Mouse (Mus musculus) lung, embryonic 14.5 days (tissue): Measurements from ENCODE around the gene Rgl1. TPM values are rescaled to one million over a fixed set of nuclear protein-coding genes. Genes with fewer than 3 reads are reported as not detected.

Source experiments
- ATAC-seq: fragments of 200-750 bp; cut with Nextera tagmentation; 2 replicates; pipeline ENCODE4 v1.8.0; 2017; ENCODE audit warnings: mild to moderate bottlenecking, moderate TSS enrichment, moderate library complexity; ENCODE audit not compliant: insufficient read depth
- DNase-seq: peaks from one replicate; pipeline ENCODE4 v3.0.0-alpha.2; 2015
- H3K27ac ChIP-seq: fragments of 300-500 bp; sonication (generic); 2 replicates; pipeline ENCODE4 v1.5.1; 2014; ENCODE audit warnings: low read depth, mild to moderate bottlenecking, moderate library complexity
- H3K27me3 ChIP-seq: fragments of 300-500 bp; sonication (generic); 2 replicates; pipeline ENCODE4 v1.6.1; 2014; ENCODE audit warnings: low read length, control low read depth; ENCODE audit not compliant: insufficient read depth
- H3K36me3 ChIP-seq: fragments of 300-500 bp; sonication (generic); 2 replicates; pipeline ENCODE4 v1.6.1; 2014; ENCODE audit warnings: control low read depth; ENCODE audit not compliant: insufficient read depth
- H3K4me1 ChIP-seq: fragments of 300-500 bp; sonication (generic); 2 replicates; pipeline ENCODE4 v1.6.1; 2014; ENCODE audit warnings: antibody characterized with exemption, control low read depth; ENCODE audit not compliant: insufficient read depth
- H3K4me2 ChIP-seq: fragments of 300-500 bp; sonication (generic); 2 replicates; pipeline ENCODE4 v1.6.1; 2014; ENCODE audit warnings: mild to moderate bottlenecking
- H3K4me3 ChIP-seq: fragments of 300-500 bp; sonication (generic); 2 replicates; pipeline ENCODE4 v1.5.1; 2014; ENCODE audit warnings: low read depth, low read length
- H3K9ac ChIP-seq: fragments of 300-500 bp; sonication (generic); 2 replicates; pipeline ENCODE4 v1.6.1; 2014
- H3K9me3 ChIP-seq: fragments of 300-500 bp; sonication (generic); 2 replicates; pipeline ENCODE4 v1.6.1; 2016; ENCODE audit warnings: low read depth, low read length, control low read depth
- CTCF ChIP-seq: IDR thresholded peaks from 2 replicates; pipeline ENCODE4 v1.5.1; 2016; ENCODE audit warnings: antibody characterized with exemption, low read depth
- WGBS: fragments of 180-500 bp; shearing (Covaris S2); extraction: QIAGEN DNeasy Blood & Tissue Kit; methylation state at CpG from one replicate; pipeline ENCODE4 v1.1.7; 2014; 5-methylcytosine and 5-hydroxymethylcytosine counted together
- polyA plus RNA-seq: library from polyadenylated mRNA; unstranded; fragments of >200 nt; fragmentation: Nextera tagmentation; extraction: Ambion mirVana; gene quantifications from 2 replicates; pipeline ENCODE4 v1.2.1, GENCODE M21; 2014

Gene Rgl1
- polyA plus RNA-seq, 1 experiment from 2014 or later = 46.7 TPM

DNA sequence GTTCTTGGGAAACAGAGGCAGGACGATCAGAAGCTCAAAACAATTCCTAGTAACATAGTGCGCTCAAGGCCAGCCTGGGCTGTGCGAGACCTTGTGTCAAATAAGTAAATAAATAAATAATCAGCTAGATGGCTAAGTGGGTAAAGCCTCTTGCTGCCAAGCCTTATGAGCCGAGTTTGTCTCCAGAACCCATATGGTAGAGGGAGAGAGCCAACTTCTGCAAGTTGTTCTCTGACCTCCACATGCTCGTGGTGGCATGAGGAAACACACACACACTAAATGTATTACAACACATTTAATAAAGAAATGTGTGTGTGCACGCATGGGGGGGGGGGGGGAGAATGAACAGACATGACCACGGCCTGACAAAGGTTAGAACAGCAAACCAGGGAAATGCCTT is 126.8 kb downstream of the Rgl1 start:
- no peak overlapping the region for H3K9ac ChIP-seq
- H3K27me3 ChIP-seq = no peaks in the 10 kb centered on the region
- 75% methylated on average over 7 of the region's 7 CpGs for WGBS
- no peaks in the 10 kb centered on the region for H3K9me3 ChIP-seq
- H3K27ac ChIP-seq = no peak overlapping the region
- H3K4me3 ChIP-seq = no peak overlapping the region
- H3K4me2 ChIP-seq = no peak overlapping the region
- no peaks in the 10 kb centered on the region for H3K36me3 ChIP-seq
- TF ChIP-seq CTCF = no peak
- no peak for DNase-seq
- 0 out of 2 replicates have a peak, but pooled peaks cover 4% of the 10 kb centered on the region for H3K4me1 ChIP-seq
- ATAC-seq = no peak

- TF ChIP-seq CTCF = no peak
Observed at GRCm38 (mm10) chr1:152634638-152635037, 131.5 kb downstream of the Rgl1 start.

GRCm38 (mm10) chr1:152629780-152630179 is 136.4 kb downstream of the Rgl1 start:
- H3K27ac ChIP-seq = no peak overlapping the region
- no peaks in the 10 kb centered on the region for H3K36me3 ChIP-seq
- no peak overlapping the region for H3K9ac ChIP-seq
- ATAC-seq (no peak), DNase-seq (no peak)
- 82% methylated on average over 3 of the region's 3 CpGs for WGBS
- no peak for TF ChIP-seq CTCF
- H3K4me1 ChIP-seq = no peaks in the 10 kb centered on the region
- no peaks in the 10 kb centered on the region for H3K9me3 ChIP-seq
- no peak overlapping the region for H3K4me2 ChIP-seq
- H3K4me3 ChIP-seq = no peak overlapping the region
- no peaks in the 10 kb centered on the region for H3K27me3 ChIP-seq

More at GRCm38 (mm10) chr1:152634638-152635037, 131.5 kb downstream of the Rgl1 start:
- H3K4me2 ChIP-seq = no peak overlapping the region
- H3K27ac ChIP-seq = no peak overlapping the region
- no peak for ATAC-seq
- no peaks in the 10 kb centered on the region for H3K36me3 ChIP-seq
- H3K9me3 ChIP-seq = no peaks in the 10 kb centered on the region
- DNase-seq = no peak
- no peak overlapping the region for H3K4me3 ChIP-seq
- no peaks in the 10 kb centered on the region for H3K27me3 ChIP-seq
- no peak overlapping the region for H3K9ac ChIP-seq
- 73% methylated on average over 5 of the region's 5 CpGs for WGBS
- H3K4me1 ChIP-seq = 0 out of 2 replicates have a peak, but pooled peaks cover 1% of the 10 kb centered on the region

GRCm38 (mm10) chr1:152625651-152626050 is 140.5 kb downstream of the Rgl1 start:
- ATAC-seq = no peak
- no peaks in the 10 kb centered on the region for H3K9me3 ChIP-seq
- peak overlapping the region; percentile 74 for H3K4me2 ChIP-seq
- no peak for TF ChIP-seq CTCF
- peak overlapping the region; percentile 54 for H3K4me3 ChIP-seq
- peak overlapping the region; percentile 87; the same call in 1 of the 2 replicates for H3K27ac ChIP-seq
- peaks cover 18% of the 10 kb centered on the region; the same call in 1 of the 2 replicates for H3K4me1 ChIP-seq
- DNase-seq = no peak
- no peak overlapping the region for H3K9ac ChIP-seq
- H3K36me3 ChIP-seq = no peaks in the 10 kb centered on the region
- H3K27me3 ChIP-seq = 0 out of 2 replicates have a peak, but pooled peaks cover 2% of the 10 kb centered on the region

DNA sequence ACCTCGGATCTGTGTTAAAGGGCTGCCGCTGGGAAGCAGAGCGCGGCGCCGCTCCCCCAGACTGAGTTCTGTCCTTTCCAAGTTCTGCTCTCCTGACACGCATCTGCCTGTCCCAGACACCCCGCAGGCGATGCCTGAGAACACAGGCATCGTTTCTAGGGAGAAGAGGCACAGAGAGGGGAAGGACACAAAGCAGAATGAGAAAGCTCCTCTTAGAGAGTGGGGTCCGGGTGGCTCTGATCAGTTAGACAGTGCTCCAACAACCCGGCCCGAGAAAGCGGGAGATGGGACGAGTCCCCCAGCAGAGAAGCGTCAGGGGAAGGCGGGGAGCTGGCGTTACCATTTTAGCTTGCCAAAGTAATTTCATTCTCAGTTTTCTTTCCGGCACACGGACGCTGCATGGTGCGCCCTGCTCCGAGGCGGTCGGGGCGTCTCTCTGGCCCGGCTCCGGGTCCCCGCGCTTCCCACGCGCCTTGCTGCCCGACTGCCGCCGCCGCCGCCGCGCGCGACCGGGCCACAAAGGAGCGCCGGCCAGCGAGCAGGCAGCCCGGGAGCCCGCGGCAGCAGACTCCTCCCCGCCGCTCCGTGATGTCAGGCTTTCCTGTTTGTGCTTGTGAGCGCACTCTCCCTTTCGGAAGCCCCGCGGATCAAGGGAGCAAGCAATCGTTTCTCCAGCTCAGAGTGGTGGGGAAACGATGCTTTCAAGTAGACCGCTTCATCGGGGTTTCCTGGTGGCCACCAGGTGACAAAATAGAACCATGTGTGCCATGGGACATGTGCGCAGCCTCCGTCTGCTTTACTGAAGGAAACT is 141.3 kb downstream of the Rgl1 start:
- Histone ChIP-seq H3K27me3 (0 out of 2 replicates have a peak, but pooled peaks cover 2% of the 10 kb centered on the region), H3K4me1 (peaks cover 18% of the 10 kb centered on the region), H3K4me3 (peak overlapping the region; percentile 54), H3K27ac (peak overlapping the region; percentile 87), H3K36me3 (no peaks in the 10 kb centered on the region), H3K9ac (peak overlapping the region; percentile 55), H3K9me3 (no peaks in the 10 kb centered on the region), H3K4me2 (peak overlapping the region; percentile 74)
- no peak for TF ChIP-seq CTCF
- under 1% methylated on average over 61 of the region's 61 CpGs for WGBS
- ATAC-seq = peak; percentile 78
- DNase-seq = peak; percentile 89

GRCm38 (mm10) chr1:152623375-152624270 is 142.5 kb downstream of the Rgl1 start:
- DNase-seq (peak; percentile 79), ATAC-seq (no peak)
- 0 out of 2 replicates have a peak, but pooled peaks cover under 1% of the 10 kb centered on the region for H3K36me3 ChIP-seq
- H3K4me2 ChIP-seq = peak overlapping the region; percentile 74
- H3K27ac ChIP-seq = peak overlapping the region; percentile 87; the same call in 1 of the 2 replicates
- peak overlapping the region; percentile 55 for H3K9ac ChIP-seq
- H3K27me3 ChIP-seq = 0 out of 2 replicates have a peak, but pooled peaks cover 2% of the 10 kb centered on the region
- no peaks in the 10 kb centered on the region for H3K9me3 ChIP-seq
- no peak for TF ChIP-seq CTCF
- peak overlapping the region; percentile 54 for H3K4me3 ChIP-seq
- 24% methylated on average over 12 of the region's 12 CpGs for WGBS
- H3K4me1 ChIP-seq = peaks cover 23% of the 10 kb centered on the region
